Mouse (Mus musculus) neural tube, embryonic 12.5 days (tissue): Measurements from ENCODE around the gene Arl14. TPM values are rescaled to one million over a fixed set of nuclear protein-coding genes. Genes with fewer than 3 reads are reported as not detected.

Source experiments
- ATAC-seq: fragments of 200-750 bp; cut with Nextera tagmentation; 2 replicates; pipeline ENCODE4 v1.8.0; 2017; ENCODE audit warnings: low read depth, mild to moderate bottlenecking, moderate TSS enrichment, moderate library complexity; ENCODE audit not compliant: low FRiP score
- H3K27ac ChIP-seq: fragments of 300-500 bp; sonication (generic); 2 replicates; pipeline ENCODE4 v1.5.1; 2016
- H3K27me3 ChIP-seq: fragments of 300-500 bp; sonication (generic); replicated peaks from 2 replicates; pipeline ENCODE4 v1.6.1; 2016; ENCODE audit warnings: mild to moderate bottlenecking
- H3K36me3 ChIP-seq: fragments of 300-500 bp; sonication (generic); 2 replicates; pipeline ENCODE4 v1.6.1; 2016; ENCODE audit warnings: mild to moderate bottlenecking
- H3K4me1 ChIP-seq: fragments of 300-500 bp; sonication (generic); 2 replicates; pipeline ENCODE4 v1.6.1; 2016
- H3K4me2 ChIP-seq: fragments of 300-500 bp; sonication (generic); replicated peaks from 2 replicates; pipeline ENCODE4 v1.6.1; 2016; ENCODE audit warnings: mild to moderate bottlenecking
- H3K4me3 ChIP-seq: fragments of 300-500 bp; sonication (generic); 2 replicates; pipeline ENCODE4 v1.5.1; 2016
- H3K9ac ChIP-seq: fragments of 300-500 bp; sonication (generic); 2 replicates; pipeline ENCODE4 v1.6.1; 2016; ENCODE audit warnings: mild to moderate bottlenecking
- H3K9me3 ChIP-seq: fragments of 300-500 bp; sonication (generic); 2 replicates; pipeline ENCODE4 v1.6.1; 2016; ENCODE audit warnings: mild to moderate bottlenecking
- WGBS: fragments of 180-500 bp; shearing (Covaris S2); methylation state at CpG from one replicate; pipeline ENCODE4 v1.1.7; 2016; 5-methylcytosine and 5-hydroxymethylcytosine counted together
- polyA plus RNA-seq: library from polyadenylated mRNA; unstranded; fragments of >200 nt; fragmentation: Nextera tagmentation; extraction: Ambion mirVana; gene quantifications from 2 replicates; pipeline ENCODE4 v1.2.1, GENCODE M21; 2016

Arl14 gene
- not detected in 2 replicates for polyA plus RNA-seq

DNA sequence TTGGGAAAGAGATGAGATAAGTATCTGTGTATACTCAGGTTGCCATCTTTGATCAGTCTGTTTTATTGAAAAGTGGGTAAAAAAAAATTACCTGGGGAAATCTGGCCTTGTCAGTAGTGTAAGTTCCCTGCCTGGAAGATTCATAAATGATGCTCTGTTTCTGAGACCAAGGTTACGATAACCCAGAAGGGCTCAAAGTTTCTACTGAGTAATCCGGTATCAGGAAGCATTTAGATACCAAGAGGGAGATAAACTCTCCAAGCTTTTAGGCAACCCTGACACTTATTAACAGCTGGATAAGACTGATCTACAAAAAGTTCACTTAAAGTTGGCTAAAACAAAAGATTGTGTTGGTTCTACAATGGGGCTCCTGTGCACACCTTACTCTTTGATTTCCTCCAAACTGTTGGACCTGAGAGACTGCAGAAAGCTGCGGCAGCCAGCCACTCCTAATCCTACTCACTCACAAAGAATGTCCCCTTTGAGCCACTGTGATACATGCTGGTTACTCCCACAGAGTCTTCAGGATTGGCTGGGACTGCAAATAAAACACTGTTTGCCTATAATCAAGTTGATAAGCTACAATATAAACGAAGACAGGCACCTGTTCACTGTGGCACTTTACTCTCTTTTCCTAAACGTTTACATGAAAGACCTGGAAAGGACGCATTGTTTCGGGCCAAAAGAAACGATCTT is at the start of gene Arl14:
Arl14 (plus strand) TSS at position 614 of the 696 bp plus-strand sequence.
- no peaks in the 10 kb centered on the region for H3K9me3 ChIP-seq
- no peak within 1 kb of the TSS for H3K27ac ChIP-seq
- H3K4me3 ChIP-seq: no peak within 1 kb of the TSS
- no peaks in the 10 kb centered on the region for H3K36me3 ChIP-seq
- no peaks in the 10 kb centered on the region for H3K27me3 ChIP-seq
- 88% methylated on average over 8 of the region's 8 CpGs for WGBS
- no peaks in the 10 kb centered on the region for H3K4me1 ChIP-seq
- H3K9ac ChIP-seq: no peak within 1 kb of the TSS
- no peak within 1 kb of the TSS for H3K4me2 ChIP-seq
- ATAC-seq: no peak

GRCm38 (mm10) chr3:69175229-69175628 is 47.0 kb upstream of the Arl14 start:
- Histone ChIP-seq H3K9ac (no peak overlapping the region), H3K4me3 (no peak overlapping the region), H3K9me3 (no peaks in the 10 kb centered on the region), H3K4me2 (no peak overlapping the region), H3K4me1 (no peaks in the 10 kb centered on the region), H3K27me3 (no peaks in the 10 kb centered on the region), H3K27ac (no peak overlapping the region), H3K36me3 (no peaks in the 10 kb centered on the region)
- no peak for ATAC-seq
- WGBS: 9% methylated on average over 1 of the region's 1 CpGs

GRCm38 (mm10) chr3:69177168-69177797 is 44.9 kb upstream of the Arl14 start:
- Histone ChIP-seq H3K27ac (no peak overlapping the region), H3K9me3 (no peaks in the 10 kb centered on the region), H3K4me3 (no peak overlapping the region), H3K9ac (no peak overlapping the region), H3K4me1 (no peaks in the 10 kb centered on the region), H3K27me3 (no peaks in the 10 kb centered on the region), H3K36me3 (no peaks in the 10 kb centered on the region), H3K4me2 (no peak overlapping the region)
- 65% methylated on average over 15 of the region's 15 CpGs for WGBS
- ATAC-seq: no peak

DNA sequence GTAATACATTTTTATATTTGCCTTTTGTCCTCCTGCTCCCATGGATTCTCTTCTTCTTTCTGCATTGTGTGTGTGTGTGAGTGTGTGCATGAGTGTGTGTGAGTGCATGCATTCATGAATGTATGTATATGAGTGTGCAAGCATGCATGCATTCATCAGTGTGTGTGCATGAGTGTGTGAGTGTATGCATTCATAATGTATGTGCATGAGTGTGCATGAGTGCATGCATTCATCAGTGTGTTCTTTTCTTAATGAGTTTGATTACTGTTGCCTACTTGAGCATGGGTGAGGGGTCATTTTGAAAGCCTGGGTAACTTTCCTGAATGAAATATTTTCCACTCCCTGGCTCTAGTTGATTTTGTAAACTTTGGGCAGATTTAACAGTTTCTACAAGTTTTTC is 44.3 kb upstream of the Arl14 start:
- no peak overlapping the region for H3K9ac ChIP-seq
- no peaks in the 10 kb centered on the region for H3K36me3 ChIP-seq
- H3K9me3 ChIP-seq: no peaks in the 10 kb centered on the region
- H3K4me1 ChIP-seq: no peaks in the 10 kb centered on the region
- no peak overlapping the region for H3K27ac ChIP-seq
- ATAC-seq: peak; percentile 39; the same call in 1 of the 2 replicates
- H3K4me2 ChIP-seq: no peak overlapping the region
- no peaks in the 10 kb centered on the region for H3K27me3 ChIP-seq
- no peak overlapping the region for H3K4me3 ChIP-seq

GRCm38 (mm10) chr3:69178365-69179004 is 43.7 kb upstream of the Arl14 start:
- 47% methylated on average over 14 of the region's 14 CpGs for WGBS
- ATAC-seq: no peak
- Histone ChIP-seq H3K27me3 (no peaks in the 10 kb centered on the region), H3K27ac (no peak overlapping the region), H3K36me3 (no peaks in the 10 kb centered on the region), H3K4me3 (no peak overlapping the region), H3K4me1 (no peaks in the 10 kb centered on the region), H3K9me3 (no peaks in the 10 kb centered on the region), H3K4me2 (no peak overlapping the region), H3K9ac (no peak overlapping the region)

GRCm38 (mm10) chr3:69181531-69181930 is 40.7 kb upstream of the Arl14 start:
- Histone ChIP-seq H3K9ac (no peak overlapping the region), H3K9me3 (no peaks in the 10 kb centered on the region), H3K4me3 (no peak overlapping the region), H3K4me1 (no peaks in the 10 kb centered on the region), H3K36me3 (no peaks in the 10 kb centered on the region), H3K27ac (no peak overlapping the region), H3K4me2 (no peak overlapping the region), H3K27me3 (no peaks in the 10 kb centered on the region)
- 92% methylated on average over 8 of the region's 8 CpGs for WGBS
- ATAC-seq: no peak

GRCm38 (mm10) chr3:69182225-69182624 is 40.0 kb upstream of the Arl14 start:
- H3K4me2 ChIP-seq: no peak overlapping the region
- ATAC-seq: no peak
- H3K4me3 ChIP-seq: no peak overlapping the region
- no peaks in the 10 kb centered on the region for H3K4me1 ChIP-seq
- no peak overlapping the region for H3K27ac ChIP-seq
- H3K27me3 ChIP-seq: no peaks in the 10 kb centered on the region
- no peaks in the 10 kb centered on the region for H3K36me3 ChIP-seq
- no peak overlapping the region for H3K9ac ChIP-seq
- H3K9me3 ChIP-seq: no peaks in the 10 kb centered on the region

DNA sequence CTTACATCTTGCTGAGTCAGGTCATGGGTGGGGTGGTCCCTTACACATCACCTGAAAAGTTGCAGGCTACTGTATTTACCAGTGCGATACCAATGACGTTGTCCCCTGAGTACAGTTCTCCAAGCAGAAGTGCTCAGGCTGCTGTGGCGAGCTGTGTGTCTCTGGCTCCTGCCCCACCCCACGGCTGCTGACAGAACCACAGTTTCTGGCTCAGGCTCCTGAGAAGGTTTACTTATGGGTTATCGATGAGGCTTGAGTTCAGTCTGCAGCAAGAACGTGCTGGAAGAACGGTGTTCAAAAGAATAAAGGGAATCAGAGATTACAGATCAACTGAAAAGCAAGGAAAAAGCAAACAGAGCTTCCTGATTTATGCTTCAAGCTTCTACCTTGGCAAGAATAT is 37.0 kb upstream of the Arl14 start:
- ATAC-seq: no peak
- 91% methylated on average over 7 of the region's 7 CpGs for WGBS
- no peak overlapping the region for H3K4me2 ChIP-seq
- no peaks in the 10 kb centered on the region for H3K36me3 ChIP-seq
- no peaks in the 10 kb centered on the region for H3K27me3 ChIP-seq
- H3K4me1 ChIP-seq: no peaks in the 10 kb centered on the region
- no peak overlapping the region for H3K27ac ChIP-seq
- no peak overlapping the region for H3K9ac ChIP-seq
- H3K4me3 ChIP-seq: no peak overlapping the region
- H3K9me3 ChIP-seq: no peaks in the 10 kb centered on the region

DNA sequence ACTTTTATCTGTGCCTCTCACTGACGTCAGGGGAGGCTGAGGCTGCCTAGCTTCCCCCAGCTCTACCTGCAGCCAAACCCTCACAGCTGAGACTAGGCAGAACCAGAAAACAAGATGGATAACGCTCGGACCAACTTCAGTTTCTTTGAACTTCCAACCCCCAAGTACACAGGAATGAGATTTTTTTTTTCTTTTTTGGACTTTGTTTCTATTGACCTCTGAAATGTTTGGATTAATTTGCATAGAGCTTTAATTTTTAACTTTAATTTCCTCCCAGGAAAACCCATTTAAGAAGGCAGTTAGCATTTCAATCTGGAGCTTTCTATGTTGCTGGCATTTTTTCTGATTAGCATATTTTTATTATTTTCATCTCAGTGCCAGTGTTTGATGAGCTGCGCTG is 36.2 kb upstream of the Arl14 start:
- no peaks in the 10 kb centered on the region for H3K36me3 ChIP-seq
- H3K27ac ChIP-seq: no peak overlapping the region
- WGBS: 83% methylated on average over 4 of the region's 4 CpGs
- H3K4me2 ChIP-seq: no peak overlapping the region
- H3K4me3 ChIP-seq: no peak overlapping the region
- no peaks in the 10 kb centered on the region for H3K9me3 ChIP-seq
- no peaks in the 10 kb centered on the region for H3K27me3 ChIP-seq
- ATAC-seq: no peak
- no peaks in the 10 kb centered on the region for H3K4me1 ChIP-seq
- no peak overlapping the region for H3K9ac ChIP-seq

GRCm38 (mm10) chr3:69186643-69187042 is 35.6 kb upstream of the Arl14 start:
- H3K36me3 ChIP-seq: no peaks in the 10 kb centered on the region
- WGBS: 79% methylated on average over 16 of the region's 16 CpGs
- H3K4me3 ChIP-seq: no peak overlapping the region
- H3K4me2 ChIP-seq: no peak overlapping the region
- no peak overlapping the region for H3K27ac ChIP-seq
- no peaks in the 10 kb centered on the region for H3K4me1 ChIP-seq
- no peaks in the 10 kb centered on the region for H3K9me3 ChIP-seq
- no peak for ATAC-seq
- H3K9ac ChIP-seq: no peak overlapping the region
- H3K27me3 ChIP-seq: no peaks in the 10 kb centered on the region

- Histone ChIP-seq H3K4me2 (no peak overlapping the region), H3K9ac (no peak overlapping the region), H3K4me1 (no peaks in the 10 kb centered on the region), H3K36me3 (no peaks in the 10 kb centered on the region), H3K4me3 (no peak overlapping the region), H3K27ac (no peak overlapping the region), H3K9me3 (no peaks in the 10 kb centered on the region), H3K27me3 (no peaks in the 10 kb centered on the region)
- ATAC-seq: no peak
- WGBS: 91% methylated on average over 3 of the region's 3 CpGs
Measured at GRCm38 (mm10) chr3:69192995-69193394, 29.2 kb upstream of the Arl14 start.

- H3K36me3 ChIP-seq: no peaks in the 10 kb centered on the region
- WGBS: 73% methylated on average over 9 of the region's 9 CpGs
- no peak overlapping the region for H3K4me3 ChIP-seq
- no peak overlapping the region for H3K27ac ChIP-seq
- H3K4me1 ChIP-seq: no peaks in the 10 kb centered on the region
- no peaks in the 10 kb centered on the region for H3K27me3 ChIP-seq
- H3K9me3 ChIP-seq: no peaks in the 10 kb centered on the region
- no peak overlapping the region for H3K9ac ChIP-seq
- ATAC-seq: no peak
- H3K4me2 ChIP-seq: no peak overlapping the region
Measured at GRCm38 (mm10) chr3:69194496-69194895, 27.7 kb upstream of the Arl14 start.
